Mouse (Mus musculus) urinary bladder, postnatal 4 days (tissue): ENCODE data around the gene Mdn1.

Experiments
- DNase-seq, 2 experiments: peaks; one replicate each; pipeline ENCODE4 v3.0.0; 2021 to 2022; ENCODE audit warnings: low spot score in 2 of 2

Mdn1 gene

GRCm38 (mm10) chr4:32787110-32787509, 130.2 kb downstream of the Mdn1 start:
- no peak for DNase-seq

GRCm38 (mm10) chr4:32789020-32789419, 132.1 kb downstream of the Mdn1 start:
- DNase-seq, result no peak

- no peak for DNase-seq
Observed at GRCm38 (mm10) chr4:32798976-32799375, 142.1 kb downstream of the Mdn1 start.

- DNase-seq, result peak; percentile 71 to 79
Observed at GRCm38 (mm10) chr4:32799966-32800576, 143.2 kb downstream of the Mdn1 start, which contains the start of gene Lyrm2. Gene Lyrm2 (plus strand): TSS chr4:32800253.

GRCm38 (mm10) chr4:32800577-32801170, 143.8 kb downstream of the Mdn1 start:
- DNase-seq, result no peak

- no peak for DNase-seq
Observed at GRCm38 (mm10) chr4:32817478-32817877, 160.6 kb downstream of the Mdn1 start.

GRCm38 (mm10) chr4:32820676-32821075, 163.8 kb downstream of the Mdn1 start:
- no peak for DNase-seq

- no peak for DNase-seq
Observed at GRCm38 (mm10) chr4:32824254-32824653, 167.3 kb downstream of the Mdn1 start.
